Mouse (Mus musculus): ENCODE measurements around the gene Bbc3. TPM values are rescaled to one million over a fixed set of nuclear protein-coding genes. Genes with fewer than 3 reads are reported as not detected.
"Not testable (repeated sequence)": the region's sequence is repeated elsewhere in the genome, so short reads cannot be mapped to it uniquely, and the experiment has no call there.

Gene Bbc3
- total RNA-seq, 2 experiments from 2014 or later = 12.5 to 14.9 TPM

GRCm38 (mm10) chr7:16296766-16297390, 11.3 kb upstream of the Bbc3 start:
- H3K4me3 ChIP-seq = peak overlapping the region; percentile 49
- peak; percentile 70 for TF ChIP-seq CTCF (conservative IDR thresholded peaks at IDR 0.05)
- peak overlapping the region; percentile 94 for H3K27ac ChIP-seq
- peak; percentile 75 to 83 for DNase-seq (ENCODE audit: low spot score in 2 of 2)

GRCm38 (mm10) chr7:16297616-16298015, 10.6 kb upstream of the Bbc3 start:
- Histone ChIP-seq H3K4me3 (no peak overlapping the region), H3K27ac (peak overlapping the region; percentile 94; the same call in 1 of the 2 replicates)
- no peak for DNase-seq (ENCODE audit: low spot score in 2 of 2)
- TF ChIP-seq CTCF (conservative IDR thresholded peaks at IDR 0.05) = no peak

DNA sequence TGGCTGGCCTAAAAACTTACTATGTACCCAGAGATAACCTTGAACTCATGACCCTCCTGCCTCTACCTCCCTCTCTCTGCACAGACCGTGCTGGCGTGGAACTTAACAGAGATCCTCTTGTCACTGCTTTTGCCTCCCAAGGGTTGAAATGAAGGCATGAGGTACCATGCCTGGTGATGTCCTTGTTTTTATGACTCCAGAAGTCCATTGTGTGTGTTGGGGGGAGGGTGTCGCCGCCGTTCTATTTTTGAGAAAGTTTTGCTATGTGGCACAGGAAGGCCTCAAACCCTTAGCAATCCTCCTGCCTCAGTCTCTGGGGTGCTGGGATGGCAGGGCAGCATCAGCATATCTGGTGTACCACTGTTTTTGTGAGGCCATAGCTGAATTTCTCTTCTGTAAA, 9.3 kb upstream of the Bbc3 start:
- Histone ChIP-seq H3K4me3 (peak overlapping the region; percentile 76), H3K27ac (peak overlapping the region; percentile 94)
- no peak for TF ChIP-seq CTCF (conservative IDR thresholded peaks at IDR 0.05)
- DNase-seq (ENCODE audit: low spot score in 2 of 2) = no peak

DNA sequence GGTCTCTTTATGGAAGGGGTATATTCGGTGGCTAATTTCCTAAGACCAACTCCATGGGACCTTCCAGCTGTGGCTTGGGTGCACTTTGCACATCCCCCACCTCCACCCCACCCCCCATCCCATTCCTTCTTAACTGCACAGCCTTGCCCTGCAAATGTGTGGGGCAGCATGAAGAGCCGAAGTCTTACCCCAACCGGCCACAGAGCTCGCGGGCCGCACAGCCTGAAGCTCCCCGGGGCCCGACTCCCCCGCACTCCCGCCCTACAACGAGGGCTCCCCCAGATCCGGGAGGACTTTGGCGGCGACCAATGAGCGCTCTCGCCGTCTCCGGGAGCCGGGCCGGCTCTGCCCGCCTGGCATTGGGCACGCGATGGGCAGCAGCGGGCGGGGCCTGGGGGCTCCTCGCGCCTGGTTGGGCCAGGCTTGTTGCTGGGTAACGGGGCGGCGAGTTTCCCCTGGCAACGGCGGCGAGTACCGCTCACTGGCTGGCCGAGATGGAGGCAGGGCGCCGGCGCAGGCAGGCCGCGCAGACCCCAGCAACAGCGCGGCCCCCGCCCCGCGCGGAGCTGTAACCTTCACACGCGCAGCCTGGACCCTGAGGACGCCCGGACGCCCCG, 8.7 kb upstream of the Bbc3 start:
- no peak for TF ChIP-seq CTCF (conservative IDR thresholded peaks at IDR 0.05)
- Histone ChIP-seq H3K27ac (peak overlapping the region; percentile 94), H3K4me3 (peak overlapping the region; percentile 76)
- peak; percentile 97 for DNase-seq (ENCODE audit: low spot score in 2 of 2)

DNA sequence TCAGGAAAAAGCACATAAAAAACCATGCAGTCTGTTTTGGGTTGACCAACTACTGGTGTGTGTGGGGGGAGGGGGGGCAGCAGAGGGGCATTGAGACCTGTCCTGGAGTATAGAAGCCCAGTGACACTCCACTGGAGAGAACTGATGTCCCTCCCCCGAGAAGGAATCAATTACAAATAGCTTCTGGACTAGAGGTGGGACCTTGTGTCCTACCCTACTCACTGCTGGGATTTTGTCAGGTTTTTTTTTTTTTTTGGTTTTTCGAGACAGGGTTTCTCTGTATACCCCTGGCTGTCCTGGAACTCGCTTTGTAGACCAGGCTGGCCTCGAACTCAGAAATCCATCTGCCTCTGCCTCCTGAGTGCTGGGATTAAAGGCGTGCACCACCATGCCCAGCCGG, 1.1 kb upstream of the Bbc3 start:
- H3K27ac ChIP-seq; DNase-seq (ENCODE audit: low spot score in 2 of 2); H3K4me3 ChIP-seq: not testable (repeated sequence)

GRCm38 (mm10) chr7:16308555-16309317, 543 bp downstream of the Bbc3 start:
- Histone ChIP-seq H3K4me3 (peak overlapping the region; percentile 70), H3K27ac (peak overlapping the region; percentile 85)
- no peak for TF ChIP-seq CTCF (conservative IDR thresholded peaks at IDR 0.05)
- no peak for DNase-seq (ENCODE audit: low spot score in 2 of 2)

DNA sequence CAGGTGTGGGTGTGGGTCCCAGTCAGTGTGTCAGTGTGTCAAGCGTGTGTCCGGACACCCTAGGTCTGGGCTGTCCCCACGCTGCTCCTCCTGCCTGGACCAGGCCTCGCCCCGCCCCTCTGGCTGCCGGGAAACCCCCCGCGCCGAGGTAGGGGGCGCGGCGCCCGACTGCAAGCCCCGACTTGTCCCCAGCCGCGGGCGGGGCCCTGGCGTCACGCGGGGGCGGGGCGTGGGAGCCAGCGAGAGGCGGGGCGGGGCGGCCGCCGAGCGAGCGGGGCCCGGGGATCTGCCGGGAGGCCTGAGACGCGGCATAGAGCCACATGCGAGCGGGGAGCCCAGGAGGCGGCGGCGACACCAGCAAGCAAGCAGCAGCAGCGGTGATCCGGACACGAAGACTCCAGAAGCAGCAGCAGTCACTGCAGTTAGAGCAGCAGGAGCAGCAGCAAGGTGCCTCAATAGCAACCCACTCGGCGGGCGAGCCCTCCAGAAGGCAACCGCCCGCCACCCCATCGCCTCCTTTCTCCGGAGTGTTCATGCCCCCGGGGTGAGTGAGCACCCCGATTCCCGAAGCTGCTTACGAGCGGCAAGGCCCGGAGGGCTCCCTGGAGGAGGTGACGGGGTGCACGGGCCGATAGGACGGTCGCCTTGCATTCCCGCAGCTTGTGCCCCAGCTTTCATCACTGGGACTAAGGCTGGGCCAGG, 1.3 kb downstream of the Bbc3 start:
- DNase-seq (ENCODE audit: low spot score in 2 of 2) = peak; percentile 85
- H3K4me3 ChIP-seq = peak overlapping the region; percentile 70
- peak overlapping the region; percentile 85 for H3K27ac ChIP-seq
- TF ChIP-seq CTCF (conservative IDR thresholded peaks at IDR 0.05) = no peak

- TF ChIP-seq CTCF (conservative IDR thresholded peaks at IDR 0.05) = peak; percentile 82
Measured at GRCm38 (mm10) chr7:16310020-16310520, 1.9 kb downstream of the Bbc3 start.

GRCm38 (mm10) chr7:16310521-16311452, 2.6 kb downstream of the Bbc3 start:
- peak overlapping the region; percentile 85 for H3K27ac ChIP-seq
- peak in 1 of 2 experiments; percentile 62 for DNase-seq (ENCODE audit: low spot score in 2 of 2)
- no peak for TF ChIP-seq CTCF (conservative IDR thresholded peaks at IDR 0.05)
- peak overlapping the region; percentile 70 for H3K4me3 ChIP-seq

More at GRCm38 (mm10) chr7:16310020-16310520, 1.9 kb downstream of the Bbc3 start:
- peak overlapping the region; percentile 85 for H3K27ac ChIP-seq
- peak overlapping the region; percentile 70 for H3K4me3 ChIP-seq
- DNase-seq (ENCODE audit: low spot score in 2 of 2) = peak; percentile 66 to 84

DNA sequence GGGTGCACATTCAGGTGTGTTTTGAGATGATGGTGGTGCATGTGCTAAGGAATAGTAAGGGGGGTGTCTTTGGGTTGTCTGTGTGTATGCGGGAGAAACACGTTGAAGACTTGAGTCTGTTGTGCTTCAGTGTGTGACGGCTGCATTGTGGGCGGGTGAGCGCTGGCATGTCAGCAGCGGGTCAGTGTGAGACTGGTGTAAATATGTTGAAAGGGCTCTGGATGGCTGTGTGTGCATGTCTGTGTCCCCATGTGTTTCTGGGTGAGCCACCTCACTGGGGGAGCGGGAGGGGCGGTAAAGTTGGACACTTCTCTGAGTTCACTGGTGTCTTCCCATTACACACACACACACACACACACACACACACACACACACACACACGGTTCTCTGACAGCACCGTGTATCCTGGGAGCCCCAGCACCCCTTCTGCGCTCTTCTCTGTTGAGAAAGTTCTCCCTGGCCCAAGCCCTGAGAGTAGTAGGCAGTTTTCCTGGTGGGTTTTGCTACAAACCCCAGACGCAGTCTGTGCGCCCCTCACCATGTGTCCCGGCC, 3.3 kb downstream of the Bbc3 start:
- no peak for TF ChIP-seq CTCF (conservative IDR thresholded peaks at IDR 0.05)
- peak overlapping the region; percentile 100 for H3K27ac ChIP-seq
- DNase-seq (ENCODE audit: low spot score in 2 of 2) = no peak
- H3K4me3 ChIP-seq = peak overlapping the region; percentile 70

- peak overlapping the region; percentile 70 for H3K4me3 ChIP-seq
- H3K27ac ChIP-seq = peak overlapping the region; percentile 100
- no peak for TF ChIP-seq CTCF (conservative IDR thresholded peaks at IDR 0.05)
- DNase-seq (ENCODE audit: low spot score in 2 of 2) = peak in 1 of 2 experiments; percentile 25
Measured at GRCm38 (mm10) chr7:16312011-16312671, 3.9 kb downstream of the Bbc3 start.
